Mouse (Mus musculus) stomach, postnatal 0 days (tissue): Measurements from ENCODE around the gene Trim11.

Source experiments
- CTCF ChIP-seq: IDR thresholded peaks from 2 replicates; pipeline ENCODE4 v1.5.1; 2016; ENCODE audit warnings: antibody characterized with exemption, low read depth, mild to moderate bottlenecking, moderate library complexity
- EP300 ChIP-seq: optimal IDR thresholded peaks from 2 replicates; pipeline ENCODE3; 2016; ENCODE audit warnings: antibody characterized with exemption

GRCm38 (mm10) chr11:58944136-58944535 lies 33.8 kb upstream of the Trim11 start:
- TF ChIP-seq CTCF = no peak
- no peak for TF ChIP-seq EP300
